Mouse (Mus musculus): ENCODE measurements around the gene Drd1.

DNA sequence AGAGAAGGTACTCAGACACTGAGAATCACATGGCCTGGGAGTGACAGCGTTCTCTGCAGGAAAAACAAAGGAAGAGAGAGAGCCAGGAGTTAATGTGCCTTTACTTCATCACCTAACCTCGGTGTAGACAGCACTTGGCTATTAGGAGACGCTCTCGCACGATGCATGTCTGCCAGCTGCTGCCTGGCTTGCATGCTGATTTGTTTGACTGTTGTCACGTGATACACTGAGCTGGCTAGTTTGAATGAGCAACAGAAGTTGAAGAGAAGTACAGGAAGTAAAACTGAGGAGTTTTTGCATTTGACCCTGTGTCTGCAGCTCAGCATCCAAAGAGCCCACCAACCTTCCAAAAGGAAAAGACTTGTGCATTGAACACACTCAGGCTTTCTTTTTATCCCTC, 39.5 kb upstream of the Drd1 start:
- TF ChIP-seq CTCF (IDR thresholded peaks at IDR 0.05; ENCODE audit: borderline replicate concordance, extremely low read depth, insufficient read depth, insufficient read length) (no peak), POLR2A (IDR thresholded peaks at IDR 0.05; ENCODE audit: borderline replicate concordance, extremely low read depth, insufficient read depth, insufficient read length, poor library complexity, severe bottlenecking) (no peak)
